Mouse (Mus musculus) forebrain, embryonic 16.5 days (tissue): Measurements from ENCODE around the gene Strip1. TPM values are rescaled to one million over a fixed set of nuclear protein-coding genes. Genes with fewer than 3 reads are reported as not detected.

Experiments used
- ATAC-seq: fragments of 200-750 bp; cut with Nextera tagmentation; 2 replicates; pipeline ENCODE4 v1.8.0; 2017; ENCODE audit warnings: mild to moderate bottlenecking, moderate library complexity
- H3K27ac ChIP-seq: fragments of 300-500 bp; sonication (generic); 2 replicates; pipeline ENCODE4 v1.5.1; 2014; ENCODE audit warnings: low read length, control low read depth
- H3K27me3 ChIP-seq: fragments of 300-500 bp; sonication (generic); replicated peaks from 2 replicates; pipeline ENCODE4 v1.6.1; 2014; ENCODE audit warnings: low read length; ENCODE audit not compliant: control insufficient read depth, insufficient read depth
- H3K36me3 ChIP-seq: fragments of 300-500 bp; sonication (generic); 2 replicates; pipeline ENCODE4 v1.6.1; 2014; ENCODE audit not compliant: control insufficient read depth, insufficient read depth
- H3K4me1 ChIP-seq: fragments of 300-500 bp; sonication (generic); replicated peaks from 2 replicates; pipeline ENCODE4 v1.6.1; 2014; ENCODE audit warnings: low read length; ENCODE audit not compliant: control insufficient read depth, insufficient read depth
- H3K4me2 ChIP-seq: fragments of 300-500 bp; sonication (generic); 2 replicates; pipeline ENCODE4 v1.6.1; 2014; ENCODE audit warnings: mild to moderate bottlenecking, low read length, control low read depth
- H3K4me3 ChIP-seq: fragments of 300-500 bp; sonication (generic); replicated peaks from 2 replicates; pipeline ENCODE4 v1.5.1; 2014; ENCODE audit warnings: mild to moderate bottlenecking, low read length, control low read depth
- H3K9ac ChIP-seq: fragments of 300-500 bp; sonication (generic); replicated peaks from 2 replicates; pipeline ENCODE4 v1.6.1; 2014; ENCODE audit warnings: low read depth, low read length, control low read depth
- H3K9me3 ChIP-seq: fragments of 300-500 bp; sonication (generic); 2 replicates; pipeline ENCODE4 v1.6.1; 2016; ENCODE audit warnings: low read length; ENCODE audit not compliant: control insufficient read depth
- WGBS: fragments of 180-500 bp; shearing (Covaris S2); extraction: QIAGEN DNeasy Blood & Tissue Kit; methylation state at CpG from one replicate; pipeline ENCODE4 v1.1.7; 2014; 5-methylcytosine and 5-hydroxymethylcytosine counted together
- polyA plus RNA-seq: library from polyadenylated mRNA; unstranded; fragments of >200 nt; fragmentation: Nextera tagmentation; extraction: Ambion mirVana; gene quantifications from 2 replicates; pipeline ENCODE4 v1.2.1, GENCODE M21; 2015

Strip1 gene
- 145 and 148 TPM in 2 replicates for polyA plus RNA-seq

GRCm38 (mm10) chr3:107631523-107631958, at the start of gene Strip1:
Gene Strip1 (minus strand): TSS chr3:107631694.
- peak within 1 kb of the TSS; percentile 69 for H3K4me2 ChIP-seq
- no peaks in the 10 kb centered on the region for H3K9me3 ChIP-seq
- H3K9ac ChIP-seq = peak within 1 kb of the TSS; percentile 93
- H3K4me3 ChIP-seq = peak within 1 kb of the TSS; percentile 90
- H3K27me3 ChIP-seq = no peaks in the 10 kb centered on the region
- peaks cover 19% of the 10 kb centered on the region for H3K4me1 ChIP-seq
- H3K27ac ChIP-seq = peak within 1 kb of the TSS; percentile 98
- WGBS = 0% methylated on average over 34 of the region's 35 CpGs
- peak; percentile 97 for ATAC-seq
- peaks cover 18% of the 10 kb centered on the region for H3K36me3 ChIP-seq

- Histone ChIP-seq H3K36me3 (no peaks in the 10 kb centered on the region), H3K9ac (no peak overlapping the region), H3K4me1 (peaks cover 20% of the 10 kb centered on the region), H3K27ac (no peak overlapping the region), H3K4me3 (no peak overlapping the region), H3K9me3 (no peaks in the 10 kb centered on the region), H3K27me3 (no peaks in the 10 kb centered on the region), H3K4me2 (no peak overlapping the region)
- 23% methylated on average over 7 of the region's 7 CpGs for WGBS
- peak; percentile 73 for ATAC-seq
These were observed 49.5 kb upstream of the Strip1 start for GRCm38 (mm10) chr3:107680790-107681576.

- Histone ChIP-seq H3K4me1 (no peaks in the 10 kb centered on the region), H3K27ac (no peak overlapping the region), H3K9ac (no peak overlapping the region), H3K9me3 (no peaks in the 10 kb centered on the region), H3K36me3 (peaks cover 45% of the 10 kb centered on the region), H3K4me3 (no peak overlapping the region), H3K27me3 (no peaks in the 10 kb centered on the region), H3K4me2 (no peak overlapping the region)
- no peak for ATAC-seq
- 96% methylated on average over 2 of the region's 2 CpGs for WGBS
These were observed 40.0 kb upstream of the Strip1 start for GRCm38 (mm10) chr3:107671509-107671908.

GRCm38 (mm10) chr3:107670500-107670899, 39.0 kb upstream of the Strip1 start:
- Histone ChIP-seq H3K4me1 (no peaks in the 10 kb centered on the region), H3K4me3 (no peak overlapping the region), H3K27ac (no peak overlapping the region), H3K36me3 (peaks cover 50% of the 10 kb centered on the region), H3K4me2 (no peak overlapping the region), H3K9ac (no peak overlapping the region), H3K27me3 (no peaks in the 10 kb centered on the region), H3K9me3 (no peaks in the 10 kb centered on the region)
- WGBS = 90% methylated on average over 4 of the region's 4 CpGs
- ATAC-seq = no peak

GRCm38 (mm10) chr3:107668786-107669185, 37.3 kb upstream of the Strip1 start:
- ATAC-seq = no peak
- Histone ChIP-seq H3K9ac (no peak overlapping the region), H3K9me3 (no peaks in the 10 kb centered on the region), H3K27me3 (no peaks in the 10 kb centered on the region), H3K4me3 (no peak overlapping the region), H3K36me3 (peaks cover 58% of the 10 kb centered on the region), H3K27ac (no peak overlapping the region), H3K4me2 (no peak overlapping the region), H3K4me1 (no peaks in the 10 kb centered on the region)
- 94% methylated on average over 7 of the region's 7 CpGs for WGBS

- no peaks in the 10 kb centered on the region for H3K9me3 ChIP-seq
- peaks cover 68% of the 10 kb centered on the region for H3K36me3 ChIP-seq
- H3K9ac ChIP-seq = no peak overlapping the region
- no peak for ATAC-seq
- H3K27me3 ChIP-seq = no peaks in the 10 kb centered on the region
- H3K4me3 ChIP-seq = no peak overlapping the region
- no peaks in the 10 kb centered on the region for H3K4me1 ChIP-seq
- no peak overlapping the region for H3K4me2 ChIP-seq
- WGBS = 87% methylated on average over 6 of the region's 6 CpGs
- no peak overlapping the region for H3K27ac ChIP-seq
These were observed 35.9 kb upstream of the Strip1 start for GRCm38 (mm10) chr3:107667426-107667825.

GRCm38 (mm10) chr3:107664641-107665040, 33.1 kb upstream of the Strip1 start:
- no peak for ATAC-seq
- Histone ChIP-seq H3K27ac (no peak overlapping the region), H3K36me3 (peaks cover 63% of the 10 kb centered on the region), H3K4me1 (no peaks in the 10 kb centered on the region), H3K4me2 (no peak overlapping the region), H3K9me3 (no peaks in the 10 kb centered on the region), H3K9ac (no peak overlapping the region), H3K4me3 (no peak overlapping the region), H3K27me3 (no peaks in the 10 kb centered on the region)
- WGBS = 91% methylated on average over 1 of the region's 1 CpGs

GRCm38 (mm10) chr3:107659000-107659399, 27.5 kb upstream of the Strip1 start:
- Histone ChIP-seq H3K9ac (no peak overlapping the region), H3K4me2 (no peak overlapping the region), H3K27ac (no peak overlapping the region), H3K9me3 (no peaks in the 10 kb centered on the region), H3K36me3 (peaks cover 23% of the 10 kb centered on the region), H3K4me1 (no peaks in the 10 kb centered on the region), H3K4me3 (no peak overlapping the region), H3K27me3 (no peaks in the 10 kb centered on the region)
- 96% methylated on average over 1 of the region's 1 CpGs for WGBS
- ATAC-seq = no peak

GRCm38 (mm10) chr3:107656888-107657287, 25.4 kb upstream of the Strip1 start:
- Histone ChIP-seq H3K4me3 (no peak overlapping the region), H3K4me1 (no peaks in the 10 kb centered on the region), H3K27me3 (no peaks in the 10 kb centered on the region), H3K9me3 (no peaks in the 10 kb centered on the region), H3K4me2 (no peak overlapping the region), H3K9ac (no peak overlapping the region), H3K27ac (no peak overlapping the region), H3K36me3 (peaks cover 10% of the 10 kb centered on the region)
- WGBS = 79% methylated on average over 4 of the region's 4 CpGs
- no peak for ATAC-seq
